Mouse (Mus musculus) intestine, postnatal 0 days (tissue): ENCODE results near the gene Panx2. TPM values are rescaled to one million over a fixed set of nuclear protein-coding genes. Genes with fewer than 3 reads are reported as not detected.
A peak's percentile ranks its signal among the peaks of the same experiment; 100 is the strongest.

Source experiments
- ATAC-seq: fragments of 200-750 bp; cut with Nextera tagmentation; 2 replicates; pipeline ENCODE4 v1.8.0; 2017; ENCODE audit warnings: mild to moderate bottlenecking, moderate TSS enrichment, moderate library complexity
- H3K27ac ChIP-seq: fragments of 300-500 bp; sonication (generic); 2 replicates; pipeline ENCODE4 v1.5.1; 2014; ENCODE audit warnings: mild to moderate bottlenecking, low read depth, low read length, moderate library complexity
- H3K27me3 ChIP-seq: fragments of 300-500 bp; sonication (generic); replicated peaks from 2 replicates; pipeline ENCODE4 v1.6.1; 2014; ENCODE audit warnings: low read length, mixed read lengths; ENCODE audit not compliant: control insufficient read depth, insufficient read depth
- H3K36me3 ChIP-seq: fragments of 300-500 bp; sonication (generic); 2 replicates; pipeline ENCODE4 v1.6.1; 2014; ENCODE audit warnings: mild to moderate bottlenecking, moderate library complexity; ENCODE audit not compliant: control insufficient read depth, insufficient read depth
- H3K4me1 ChIP-seq: fragments of 300-500 bp; sonication (generic); replicated peaks from 2 replicates; pipeline ENCODE4 v1.6.1; 2014; ENCODE audit warnings: antibody characterized with exemption, low read length, mixed read lengths; ENCODE audit not compliant: control insufficient read depth, insufficient read depth
- H3K4me2 ChIP-seq: fragments of 300-500 bp; sonication (generic); replicated peaks from 2 replicates; pipeline ENCODE4 v1.6.1; 2014; ENCODE audit warnings: low read depth, mild to moderate bottlenecking, moderate library complexity
- H3K4me3 ChIP-seq: fragments of 300-500 bp; sonication (generic); 2 replicates; pipeline ENCODE4 v1.5.1; 2014; ENCODE audit warnings: low read depth, low read length
- H3K9ac ChIP-seq: fragments of 300-500 bp; sonication (generic); 2 replicates; pipeline ENCODE4 v1.6.1; 2014; ENCODE audit warnings: mild to moderate bottlenecking, low read depth, low read length
- H3K9me3 ChIP-seq: fragments of 300-500 bp; sonication (generic); 2 replicates; pipeline ENCODE4 v1.6.1; 2016; ENCODE audit warnings: mixed run types; ENCODE audit not compliant: control insufficient read depth
- CTCF ChIP-seq: sonication (generic); IDR thresholded peaks from 2 replicates; pipeline ENCODE4 v1.5.1; 2016; ENCODE audit warnings: low read depth, mild to moderate bottlenecking, control low read depth, antibody characterized with exemption, moderate library complexity
- WGBS: fragments of 180-500 bp; shearing (Covaris S2); extraction: QIAGEN DNeasy Blood & Tissue Kit; methylation state at CpG from one replicate; pipeline ENCODE4 v1.1.7; 2014; 5-methylcytosine and 5-hydroxymethylcytosine counted together
- polyA plus RNA-seq: library from polyadenylated mRNA; unstranded; fragments of >200 nt; fragmentation: Nextera tagmentation; extraction: Ambion mirVana; gene quantifications from 2 replicates; pipeline ENCODE4 v1.2.1, GENCODE M21; 2015

The Panx2 gene
- polyA plus RNA-seq, result 0.26 and 0.48 TPM in 2 replicates

GRCm38 (mm10) chr15:89059161-89059931 is at the start of gene Panx2:
Gene Panx2, plus strand, starts transcription at chr15:89059734.
- Histone ChIP-seq H3K27ac (no peak within 1 kb of the TSS), H3K4me3 (peak within 1 kb of the TSS; percentile 54), H3K9ac (peak within 1 kb of the TSS; percentile 34), H3K27me3 (peaks cover 41% of the 10 kb centered on the region), H3K4me1 (no peaks in the 10 kb centered on the region), H3K9me3 (no peaks in the 10 kb centered on the region), H3K4me2 (peak within 1 kb of the TSS; percentile 94), H3K36me3 (no peaks in the 10 kb centered on the region)
- under 1% methylated on average over 41 of the region's 57 CpGs for WGBS
- ATAC-seq, result no peak
- TF ChIP-seq CTCF, result no peak

GRCm38 (mm10) chr15:89016722-89017121 is 42.8 kb upstream of the Panx2 start:
- Histone ChIP-seq H3K4me1 (no peaks in the 10 kb centered on the region), H3K9ac (no peak overlapping the region), H3K27me3 (0 out of 2 replicates have a peak, but pooled peaks cover 2% of the 10 kb centered on the region), H3K4me3 (no peak overlapping the region), H3K27ac (no peak overlapping the region), H3K9me3 (no peaks in the 10 kb centered on the region), H3K4me2 (no peak overlapping the region), H3K36me3 (no peaks in the 10 kb centered on the region)
- no peak for ATAC-seq
- WGBS, result 84% methylated on average over 3 of the region's 3 CpGs
- TF ChIP-seq CTCF, result no peak

- ATAC-seq, result no peak
- no peaks in the 10 kb centered on the region for H3K9me3 ChIP-seq
Observed at GRCm38 (mm10) chr15:89020085-89020484, 39.4 kb upstream of the Panx2 start.

GRCm38 (mm10) chr15:89020492-89020891 is 39.0 kb upstream of the Panx2 start:
- Histone ChIP-seq H3K27me3 (no peaks in the 10 kb centered on the region), H3K9ac (no peak overlapping the region), H3K27ac (no peak overlapping the region), H3K4me2 (no peak overlapping the region), H3K4me1 (no peaks in the 10 kb centered on the region), H3K36me3 (no peaks in the 10 kb centered on the region), H3K4me3 (no peak overlapping the region), H3K9me3 (no peaks in the 10 kb centered on the region)
- 65% methylated on average over 7 of the region's 7 CpGs for WGBS
- TF ChIP-seq CTCF, result no peak
- no peak for ATAC-seq

More at GRCm38 (mm10) chr15:89020085-89020484, 39.4 kb upstream of the Panx2 start:
- Histone ChIP-seq H3K36me3 (no peaks in the 10 kb centered on the region), H3K4me3 (no peak overlapping the region), H3K9ac (no peak overlapping the region), H3K4me1 (no peaks in the 10 kb centered on the region), H3K27ac (no peak overlapping the region), H3K27me3 (no peaks in the 10 kb centered on the region), H3K4me2 (no peak overlapping the region)
- 49% methylated on average over 7 of the region's 7 CpGs for WGBS
- TF ChIP-seq CTCF, result no peak

GRCm38 (mm10) chr15:89044381-89044780 is 15.2 kb upstream of the Panx2 start:
- H3K27ac ChIP-seq, result no peak overlapping the region
- H3K4me2 ChIP-seq, result no peak overlapping the region
- H3K9me3 ChIP-seq, result 0 out of 2 replicates have a peak, but pooled peaks cover 7% of the 10 kb centered on the region
- H3K9ac ChIP-seq, result no peak overlapping the region
- TF ChIP-seq CTCF, result peak; percentile 25; the same call in 1 of the 2 replicates
- no peak overlapping the region for H3K4me3 ChIP-seq
- no peaks in the 10 kb centered on the region for H3K36me3 ChIP-seq
- WGBS, result 71% methylated on average over 5 of the region's 5 CpGs
- no peaks in the 10 kb centered on the region for H3K4me1 ChIP-seq
- no peak for ATAC-seq
- no peaks in the 10 kb centered on the region for H3K27me3 ChIP-seq

GRCm38 (mm10) chr15:89046356-89046755 is 13.2 kb upstream of the Panx2 start:
- WGBS, result 75% methylated on average over 4 of the region's 4 CpGs
- H3K4me2 ChIP-seq, result no peak overlapping the region
- no peak overlapping the region for H3K27ac ChIP-seq
- H3K9me3 ChIP-seq, result 0 out of 2 replicates have a peak, but pooled peaks cover 7% of the 10 kb centered on the region
- TF ChIP-seq CTCF, result no peak
- H3K27me3 ChIP-seq, result no peaks in the 10 kb centered on the region
- no peak overlapping the region for H3K4me3 ChIP-seq
- ATAC-seq, result no peak
- no peaks in the 10 kb centered on the region for H3K4me1 ChIP-seq
- no peaks in the 10 kb centered on the region for H3K36me3 ChIP-seq
- H3K9ac ChIP-seq, result no peak overlapping the region
